Mouse (Mus musculus): Measurements from ENCODE around the gene Dnajc25.

Dnajc25 gene

GRCm38 (mm10) chr4:58994762-58995161, at the start of gene Dnajc25:
Gene Dnajc25, plus strand, starts transcription at chr4:58995062.
- DNase-seq (ENCODE audit: inconsistent age in 2 of 2, low spot score in 1 of 2), result peak in 1 of 2 experiments; percentile 31

GRCm38 (mm10) chr4:58948391-58948790, 46.5 kb upstream of the Dnajc25 start:
- DNase-seq (ENCODE audit: inconsistent age in 2 of 2, low spot score in 1 of 2), result no peak

- no peak for DNase-seq (ENCODE audit: inconsistent age in 2 of 2, low spot score in 1 of 2)
Observed at GRCm38 (mm10) chr4:58952630-58953029, 42.2 kb upstream of the Dnajc25 start.

GRCm38 (mm10) chr4:58961719-58962118, 33.1 kb upstream of the Dnajc25 start:
- no peak for DNase-seq (ENCODE audit: inconsistent age in 2 of 2, low spot score in 1 of 2)

GRCm38 (mm10) chr4:58963271-58963670, 31.6 kb upstream of the Dnajc25 start:
- DNase-seq (ENCODE audit: inconsistent age in 2 of 2, low spot score in 1 of 2), result no peak

GRCm38 (mm10) chr4:58965136-58965535, 29.7 kb upstream of the Dnajc25 start:
- no peak for DNase-seq (ENCODE audit: inconsistent age in 2 of 2, low spot score in 1 of 2)

- no peak for DNase-seq (ENCODE audit: inconsistent age in 2 of 2, low spot score in 1 of 2)
Observed at GRCm38 (mm10) chr4:58970678-58971077, 24.2 kb upstream of the Dnajc25 start.

- DNase-seq (ENCODE audit: inconsistent age in 2 of 2, low spot score in 1 of 2), result no peak
Observed at GRCm38 (mm10) chr4:58975711-58976110, 19.2 kb upstream of the Dnajc25 start.

- no peak for DNase-seq (ENCODE audit: inconsistent age in 2 of 2, low spot score in 1 of 2)
Observed at GRCm38 (mm10) chr4:58981421-58981820, 13.4 kb upstream of the Dnajc25 start.

GRCm38 (mm10) chr4:58982806-58983205, 12.1 kb upstream of the Dnajc25 start:
- peak in 1 of 2 experiments; percentile 58 for DNase-seq (ENCODE audit: inconsistent age in 2 of 2, low spot score in 1 of 2)

- DNase-seq (ENCODE audit: inconsistent age in 2 of 2, low spot score in 1 of 2), result peak; percentile 80 to 95
Observed at GRCm38 (mm10) chr4:58985157-58985648, 9.7 kb upstream of the Dnajc25 start.

GRCm38 (mm10) chr4:58986540-58987190, 8.2 kb upstream of the Dnajc25 start, which contains the start of gene Ptgr1:
Gene Ptgr1, minus strand, starts transcription at chr4:58987119.
- DNase-seq (ENCODE audit: inconsistent age in 2 of 2, low spot score in 1 of 2), result peak; percentile 88 to 95

- DNase-seq (ENCODE audit: inconsistent age in 2 of 2, low spot score in 1 of 2), result no peak
Observed at GRCm38 (mm10) chr4:58989303-58989898, 5.5 kb upstream of the Dnajc25 start.

- no peak for DNase-seq (ENCODE audit: inconsistent age in 2 of 2, low spot score in 1 of 2)
Observed at GRCm38 (mm10) chr4:58990609-58991434, 4.0 kb upstream of the Dnajc25 start.

- no peak for DNase-seq (ENCODE audit: inconsistent age in 2 of 2, low spot score in 1 of 2)
Observed at GRCm38 (mm10) chr4:58992195-58992594, 2.7 kb upstream of the Dnajc25 start.

- peak in 1 of 2 experiments; percentile 59 for DNase-seq (ENCODE audit: inconsistent age in 2 of 2, low spot score in 1 of 2)
Observed at GRCm38 (mm10) chr4:58995251-58995693, 410 bp downstream of the Dnajc25 start.

- peak; percentile 35 to 64 for DNase-seq (ENCODE audit: inconsistent age in 2 of 2, low spot score in 1 of 2)
Observed at GRCm38 (mm10) chr4:58997081-58997480, 2.2 kb downstream of the Dnajc25 start.

GRCm38 (mm10) chr4:58998688-58999087, 3.8 kb downstream of the Dnajc25 start:
- DNase-seq (ENCODE audit: inconsistent age in 2 of 2, low spot score in 1 of 2), result no peak

- peak; percentile 73 to 93 for DNase-seq (ENCODE audit: inconsistent age in 2 of 2, low spot score in 1 of 2)
Observed at GRCm38 (mm10) chr4:58999686-59000085, 4.8 kb downstream of the Dnajc25 start.

GRCm38 (mm10) chr4:59000614-59001013, 5.8 kb downstream of the Dnajc25 start:
- DNase-seq (ENCODE audit: inconsistent age in 2 of 2, low spot score in 1 of 2), result peak; percentile 54 to 72

Measured in adrenal gland, adult (tissue).